Mouse (Mus musculus) cortical plate, adult 2 months (tissue): ENCODE results near the gene Fam173a. TPM values are rescaled to one million over a fixed set of nuclear protein-coding genes. Genes with fewer than 3 reads are reported as not detected.

ENCODE experiments used
- H3K27ac ChIP-seq: fragments of 200-500 bp; 2 replicates; pipeline ENCODE4 v1.5.1; 2012; ENCODE audit warnings: low read length, control low read depth, inconsistent platforms; ENCODE audit not compliant: insufficient read depth
- H3K4me1 ChIP-seq: fragments of 200-500 bp; 2 replicates; pipeline ENCODE4 v1.6.1; 2011; ENCODE audit warnings: low read length; ENCODE audit not compliant: control insufficient read depth, insufficient read depth
- H3K4me3 ChIP-seq: fragments of 200-500 bp; 2 replicates; pipeline ENCODE4 v1.5.1; 2011; ENCODE audit warnings: mild to moderate bottlenecking, low read length, control low read depth; ENCODE audit not compliant: insufficient read depth
- CTCF ChIP-seq: fragments of 200-500 bp; IDR thresholded peaks from 2 replicates; pipeline ENCODE4 v1.5.1; 2011; ENCODE audit warnings: mild to moderate bottlenecking, control low read depth, low read length; ENCODE audit not compliant: insufficient read depth; ENCODE audit errors: extremely low read depth
- POLR2A ChIP-seq: fragments of 200-500 bp; IDR thresholded peaks from 2 replicates; pipeline ENCODE4 v1.6.1; 2011; ENCODE audit warnings: mild to moderate bottlenecking, low read length, control low read depth; ENCODE audit not compliant: insufficient read depth; ENCODE audit errors: extremely low read depth
- polyA plus RNA-seq: library from polyadenylated mRNA; depleted of rRNA; stranded (reverse); fragments of >200 nt; gene quantifications from 2 replicates; pipeline ENCODE4 v1.2.3, GENCODE M21; 2012

Gene Fam173a
- polyA plus RNA-seq, 1 experiment, result 152 TPM

GRCm38 (mm10) chr17:25802825-25803517, 10.3 kb upstream of the Fam173a start:
- Histone ChIP-seq H3K27ac (peak overlapping the region; percentile 88), H3K4me3 (peak overlapping the region; percentile 32), H3K4me1 (peaks cover 9% of the 10 kb centered on the region)
- TF ChIP-seq POLR2A (peak; percentile 76; the same call in 1 of the 2 replicates), CTCF (no peak)

GRCm38 (mm10) chr17:25801029-25801428, 8.3 kb upstream of the Fam173a start:
- peaks cover 9% of the 10 kb centered on the region for H3K4me1 ChIP-seq
- no peak overlapping the region for H3K27ac ChIP-seq
- H3K4me3 ChIP-seq, result no peak overlapping the region
- peak; percentile 84 for TF ChIP-seq CTCF
- no peak for TF ChIP-seq POLR2A

GRCm38 (mm10) chr17:25796951-25797369, 4.3 kb upstream of the Fam173a start, which contains the start of gene Metrn:
TSS of gene Metrn (minus strand) at chr17:25797136.
- Histone ChIP-seq H3K27ac (peak within 1 kb of the TSS; percentile 82; the same call in 1 of the 2 replicates), H3K4me1 (peaks cover 3% of the 10 kb centered on the region; the same call in 1 of the 2 replicates), H3K4me3 (peak within 1 kb of the TSS; percentile 41)
- TF ChIP-seq POLR2A (no peak), CTCF (no peak)

GRCm38 (mm10) chr17:25796211-25796771, 3.6 kb upstream of the Fam173a start:
- TF ChIP-seq CTCF, result no peak
- no peak for TF ChIP-seq POLR2A
- H3K4me1 ChIP-seq, result peaks cover 4% of the 10 kb centered on the region
- peak overlapping the region; percentile 82; the same call in 1 of the 2 replicates for H3K27ac ChIP-seq
- peak overlapping the region; percentile 41 for H3K4me3 ChIP-seq

GRCm38 (mm10) chr17:25795609-25796092, 3.0 kb upstream of the Fam173a start, which contains the start of gene AC134908.4:
TSS of gene AC134908.4 (minus strand) at chr17:25795659.
- Histone ChIP-seq H3K4me3 (peak within 1 kb of the TSS; percentile 41), H3K27ac (peak within 1 kb of the TSS; percentile 82), H3K4me1 (peaks cover 5% of the 10 kb centered on the region)
- TF ChIP-seq POLR2A (no peak), CTCF (no peak)

- Histone ChIP-seq H3K27ac (peak overlapping the region; percentile 75), H3K4me3 (peak overlapping the region; percentile 17; the same call in 1 of the 2 replicates), H3K4me1 (peaks cover 5% of the 10 kb centered on the region)
- TF ChIP-seq POLR2A (no peak), CTCF (no peak)
Measured at GRCm38 (mm10) chr17:25794998-25795397, 2.3 kb upstream of the Fam173a start.

GRCm38 (mm10) chr17:25794197-25794596, 1.5 kb upstream of the Fam173a start:
- TF ChIP-seq POLR2A (no peak), CTCF (no peak)
- peaks cover 5% of the 10 kb centered on the region for H3K4me1 ChIP-seq
- H3K27ac ChIP-seq, result no peak overlapping the region
- H3K4me3 ChIP-seq, result no peak overlapping the region

GRCm38 (mm10) chr17:25791843-25792527, 716 bp downstream of the Fam173a start:
- H3K27ac ChIP-seq, result peak overlapping the region; percentile 71
- H3K4me3 ChIP-seq, result peak overlapping the region; percentile 75
- peaks cover 5% of the 10 kb centered on the region for H3K4me1 ChIP-seq
- TF ChIP-seq POLR2A (peak; percentile 86), CTCF (no peak)

- TF ChIP-seq POLR2A, result no peak
- no peak for TF ChIP-seq CTCF
- H3K4me1 ChIP-seq, result peaks cover 5% of the 10 kb centered on the region
Measured at GRCm38 (mm10) chr17:25791320-25791842, 1.3 kb downstream of the Fam173a start.

More at GRCm38 (mm10) chr17:25791320-25791842, 1.3 kb downstream of the Fam173a start:
- Histone ChIP-seq H3K4me3 (peak overlapping the region; percentile 75), H3K27ac (no peak overlapping the region)
